Mouse (Mus musculus) lung, embryonic 14.5 days (tissue): ENCODE data around the gene Them4. TPM values are rescaled to one million over a fixed set of nuclear protein-coding genes. Genes with fewer than 3 reads are reported as not detected.
A peak's percentile ranks its signal among the peaks of the same experiment; 100 is the strongest.

Experiments
- ATAC-seq: fragments of 200-750 bp; cut with Nextera tagmentation; 2 replicates; pipeline ENCODE4 v1.8.0; 2017; ENCODE audit warnings: mild to moderate bottlenecking, moderate TSS enrichment, moderate library complexity; ENCODE audit not compliant: insufficient read depth
- DNase-seq: peaks from one replicate; pipeline ENCODE4 v3.0.0-alpha.2; 2015
- H3K27ac ChIP-seq: fragments of 300-500 bp; sonication (generic); 2 replicates; pipeline ENCODE4 v1.5.1; 2014; ENCODE audit warnings: low read depth, mild to moderate bottlenecking, moderate library complexity
- H3K27me3 ChIP-seq: fragments of 300-500 bp; sonication (generic); 2 replicates; pipeline ENCODE4 v1.6.1; 2014; ENCODE audit warnings: low read length, control low read depth; ENCODE audit not compliant: insufficient read depth
- H3K36me3 ChIP-seq: fragments of 300-500 bp; sonication (generic); 2 replicates; pipeline ENCODE4 v1.6.1; 2014; ENCODE audit warnings: control low read depth; ENCODE audit not compliant: insufficient read depth
- H3K4me1 ChIP-seq: fragments of 300-500 bp; sonication (generic); 2 replicates; pipeline ENCODE4 v1.6.1; 2014; ENCODE audit warnings: antibody characterized with exemption, control low read depth; ENCODE audit not compliant: insufficient read depth
- H3K4me2 ChIP-seq: fragments of 300-500 bp; sonication (generic); 2 replicates; pipeline ENCODE4 v1.6.1; 2014; ENCODE audit warnings: mild to moderate bottlenecking
- H3K4me3 ChIP-seq: fragments of 300-500 bp; sonication (generic); 2 replicates; pipeline ENCODE4 v1.5.1; 2014; ENCODE audit warnings: low read depth, low read length
- H3K9ac ChIP-seq: fragments of 300-500 bp; sonication (generic); 2 replicates; pipeline ENCODE4 v1.6.1; 2014
- H3K9me3 ChIP-seq: fragments of 300-500 bp; sonication (generic); 2 replicates; pipeline ENCODE4 v1.6.1; 2016; ENCODE audit warnings: low read depth, low read length, control low read depth
- CTCF ChIP-seq: IDR thresholded peaks from 2 replicates; pipeline ENCODE4 v1.5.1; 2016; ENCODE audit warnings: antibody characterized with exemption, low read depth
- WGBS: fragments of 180-500 bp; shearing (Covaris S2); extraction: QIAGEN DNeasy Blood & Tissue Kit; methylation state at CpG from one replicate; pipeline ENCODE4 v1.1.7; 2014; 5-methylcytosine and 5-hydroxymethylcytosine counted together
- polyA plus RNA-seq: library from polyadenylated mRNA; unstranded; fragments of >200 nt; fragmentation: Nextera tagmentation; extraction: Ambion mirVana; gene quantifications from 2 replicates; pipeline ENCODE4 v1.2.1, GENCODE M21; 2014

Them4 gene
- polyA plus RNA-seq, 1 experiment from 2014 or later, result 9.7 TPM

GRCm38 (mm10) chr3:94373090-94373489 lies 63.2 kb downstream of the Them4 start:
- Histone ChIP-seq H3K9ac (no peak overlapping the region), H3K27ac (peak overlapping the region; percentile 62), H3K4me1 (no peaks in the 10 kb centered on the region), H3K27me3 (no peaks in the 10 kb centered on the region), H3K9me3 (no peaks in the 10 kb centered on the region), H3K36me3 (no peaks in the 10 kb centered on the region), H3K4me2 (peak overlapping the region; percentile 51), H3K4me3 (peak overlapping the region; percentile 23; the same call in 1 of the 2 replicates)
- TF ChIP-seq CTCF, result no peak
- WGBS, result 2% methylated on average over 10 of the region's 10 CpGs
- ATAC-seq, result peak; percentile 59
- peak; percentile 38 for DNase-seq

GRCm38 (mm10) chr3:94373597-94374011 lies 63.7 kb downstream of the Them4 start:
- H3K27me3 ChIP-seq, result no peaks in the 10 kb centered on the region
- no peaks in the 10 kb centered on the region for H3K36me3 ChIP-seq
- no peaks in the 10 kb centered on the region for H3K9me3 ChIP-seq
- no peak for TF ChIP-seq CTCF
- H3K27ac ChIP-seq, result peak overlapping the region; percentile 62
- WGBS, result 1% methylated on average over 5 of the region's 5 CpGs
- H3K9ac ChIP-seq, result no peak overlapping the region
- no peaks in the 10 kb centered on the region for H3K4me1 ChIP-seq
- DNase-seq (peak; percentile 55), ATAC-seq (peak; percentile 55)
- H3K4me2 ChIP-seq, result peak overlapping the region; percentile 51
- peak overlapping the region; percentile 23; the same call in 1 of the 2 replicates for H3K4me3 ChIP-seq

GRCm38 (mm10) chr3:94374636-94375035 lies 64.7 kb downstream of the Them4 start:
- Histone ChIP-seq H3K4me3 (no peak overlapping the region), H3K27me3 (no peaks in the 10 kb centered on the region), H3K36me3 (no peaks in the 10 kb centered on the region), H3K9ac (no peak overlapping the region), H3K4me2 (no peak overlapping the region), H3K9me3 (no peaks in the 10 kb centered on the region), H3K4me1 (no peaks in the 10 kb centered on the region), H3K27ac (no peak overlapping the region)
- no peak for TF ChIP-seq CTCF
- ATAC-seq (no peak), DNase-seq (no peak)

GRCm38 (mm10) chr3:94375146-94375545 lies 65.3 kb downstream of the Them4 start:
- DNase-seq, result no peak
- WGBS, result 63% methylated on average over 2 of the region's 2 CpGs
- ATAC-seq, result no peak
- Histone ChIP-seq H3K27ac (no peak overlapping the region), H3K36me3 (no peaks in the 10 kb centered on the region), H3K27me3 (no peaks in the 10 kb centered on the region), H3K4me1 (no peaks in the 10 kb centered on the region), H3K4me3 (no peak overlapping the region), H3K9me3 (no peaks in the 10 kb centered on the region), H3K4me2 (no peak overlapping the region), H3K9ac (no peak overlapping the region)
- TF ChIP-seq CTCF, result no peak

- H3K4me3 ChIP-seq, result no peak overlapping the region
- no peak overlapping the region for H3K4me2 ChIP-seq
- WGBS, result 53% methylated on average over 5 of the region's 5 CpGs
- H3K27ac ChIP-seq, result no peak overlapping the region
- ATAC-seq, result no peak
- H3K9ac ChIP-seq, result no peak overlapping the region
- no peaks in the 10 kb centered on the region for H3K9me3 ChIP-seq
- no peaks in the 10 kb centered on the region for H3K4me1 ChIP-seq
- TF ChIP-seq CTCF, result no peak
- H3K27me3 ChIP-seq, result no peaks in the 10 kb centered on the region
- no peaks in the 10 kb centered on the region for H3K36me3 ChIP-seq
- DNase-seq, result no peak
Measured at GRCm38 (mm10) chr3:94375861-94376260, 66.0 kb downstream of the Them4 start.

GRCm38 (mm10) chr3:94377028-94377923 lies 67.4 kb downstream of the Them4 start:
- Histone ChIP-seq H3K4me1 (no peaks in the 10 kb centered on the region), H3K27ac (no peak overlapping the region), H3K27me3 (no peaks in the 10 kb centered on the region), H3K4me3 (no peak overlapping the region), H3K9ac (no peak overlapping the region), H3K4me2 (no peak overlapping the region), H3K9me3 (no peaks in the 10 kb centered on the region), H3K36me3 (no peaks in the 10 kb centered on the region)
- TF ChIP-seq CTCF, result no peak
- WGBS, result 10% methylated on average over 13 of the region's 13 CpGs
- no peak for DNase-seq
- no peak for ATAC-seq

- Histone ChIP-seq H3K4me2 (no peak overlapping the region), H3K4me1 (no peaks in the 10 kb centered on the region), H3K27me3 (no peaks in the 10 kb centered on the region), H3K9me3 (no peaks in the 10 kb centered on the region), H3K36me3 (no peaks in the 10 kb centered on the region), H3K4me3 (no peak overlapping the region), H3K9ac (no peak overlapping the region), H3K27ac (no peak overlapping the region)
- TF ChIP-seq CTCF, result no peak
- no peak for ATAC-seq
- DNase-seq, result no peak
- 14% methylated on average over 9 of the region's 9 CpGs for WGBS
Measured at GRCm38 (mm10) chr3:94379831-94380510, 70.1 kb downstream of the Them4 start.

Other genes starting within 250 kb of the Them4 start
- not detected in 2 replicates for gene Gm10697, start 237.4 kb upstream of the Them4 start, polyA plus RNA-seq
- gene Gm10696, start 131.9 kb upstream of the Them4 start, polyA plus RNA-seq, result not detected in 2 replicates
- not detected in 2 replicates for gene Gm5286, start 113.4 kb upstream of the Them4 start, polyA plus RNA-seq
- not detected in 2 replicates for gene Gm4778, start 46.1 kb upstream of the Them4 start, polyA plus RNA-seq
- gene Them5, start 32.0 kb downstream of the Them4 start, polyA plus RNA-seq, result 0.43 TPM in 1 of 2 replicates, not detected in the other
- 0.74 and 1.2 TPM in 2 replicates for gene C2cd4d, start 52.3 kb downstream of the Them4 start, polyA plus RNA-seq
- 4.7 and 5.4 TPM in 2 replicates for gene Rorc, start 62.7 kb downstream of the Them4 start, polyA plus RNA-seq
- 0.08 and 0.11 TPM in 2 replicates for gene Lingo4, start 88.4 kb downstream of the Them4 start, polyA plus RNA-seq
- gene Tdrkh, start 103.2 kb downstream of the Them4 start, polyA plus RNA-seq, result 8.8 and 10.0 TPM in 2 replicates
- 64.6 and 66.0 TPM in 2 replicates for gene Mrpl9, start 133.2 kb downstream of the Them4 start, polyA plus RNA-seq
- 0.29 TPM in 1 of 2 replicates, not detected in the other for gene Oaz3, start 133.8 kb downstream of the Them4 start, polyA plus RNA-seq
- 0.99 and 2.0 TPM in 2 replicates for gene Celf3, start 168.2 kb downstream of the Them4 start, polyA plus RNA-seq
- 2.0 and 2.5 TPM in 2 replicates for gene Riiad1, start 170.3 kb downstream of the Them4 start, polyA plus RNA-seq